Mouse (Mus musculus): Measurements from ENCODE around the gene Kcnd3. TPM values are rescaled to one million over a fixed set of nuclear protein-coding genes. Genes with fewer than 3 reads are reported as not detected.

Gene Kcnd3
- total RNA-seq, 2 experiments from 2014 or later, result 60.0 to 62.0 TPM

- Histone ChIP-seq H3K27ac (no peak overlapping the region), H3K4me3 (no peak overlapping the region)
- no peak for DNase-seq (ENCODE audit: extremely low spot score in 1 of 2, low spot score in 2 of 2)
- no peak for TF ChIP-seq CTCF (IDR thresholded peaks at IDR 0.05)
- intact Hi-C loops (cut with DNase I), result no loop called here
Observed at GRCm38 (mm10) chr3:105472564-105472963, 20.4 kb downstream of the Kcnd3 start.

- no peak overlapping the region for H3K27ac ChIP-seq
- DNase-seq (ENCODE audit: extremely low spot score in 1 of 2, low spot score in 2 of 2), result no peak
- intact Hi-C loops (cut with DNase I), result no loop called here
- no peak for TF ChIP-seq CTCF (IDR thresholded peaks at IDR 0.05)
- no peak overlapping the region for H3K4me3 ChIP-seq
Observed at GRCm38 (mm10) chr3:105476408-105476807, 24.3 kb downstream of the Kcnd3 start.

- no peak for TF ChIP-seq CTCF (IDR thresholded peaks at IDR 0.05)
- Histone ChIP-seq H3K27ac (no peak overlapping the region), H3K4me3 (no peak overlapping the region)
- intact Hi-C loops (cut with DNase I), result no loop called here
- no peak for DNase-seq (ENCODE audit: extremely low spot score in 1 of 2, low spot score in 2 of 2)
Observed at GRCm38 (mm10) chr3:105478876-105479275, 26.7 kb downstream of the Kcnd3 start.

GRCm38 (mm10) chr3:105481419-105481818 is 29.3 kb downstream of the Kcnd3 start:
- H3K4me3 ChIP-seq, result no peak overlapping the region
- TF ChIP-seq CTCF (IDR thresholded peaks at IDR 0.05), result no peak

GRCm38 (mm10) chr3:105483651-105484052 is 31.5 kb downstream of the Kcnd3 start:
- intact Hi-C loops (cut with DNase I), result no loop called here
- DNase-seq (ENCODE audit: extremely low spot score in 1 of 2, low spot score in 2 of 2), result no peak

More at GRCm38 (mm10) chr3:105481419-105481818, 29.3 kb downstream of the Kcnd3 start:
- no peak overlapping the region for H3K27ac ChIP-seq
- intact Hi-C loops (cut with DNase I), result no loop called here
- no peak for DNase-seq (ENCODE audit: extremely low spot score in 1 of 2, low spot score in 2 of 2)

GRCm38 (mm10) chr3:105487171-105487570 is 35.0 kb downstream of the Kcnd3 start:
- no peak overlapping the region for H3K4me3 ChIP-seq
- intact Hi-C loops (cut with DNase I), result no loop called here
- DNase-seq (ENCODE audit: extremely low spot score in 1 of 2, low spot score in 2 of 2), result no peak
- no peak overlapping the region for H3K27ac ChIP-seq
- no peak for TF ChIP-seq CTCF (IDR thresholded peaks at IDR 0.05)

More at GRCm38 (mm10) chr3:105483651-105484052, 31.5 kb downstream of the Kcnd3 start:
- no peak overlapping the region for H3K4me3 ChIP-seq
- no peak overlapping the region for H3K27ac ChIP-seq
- TF ChIP-seq CTCF (IDR thresholded peaks at IDR 0.05), result no peak

GRCm38 (mm10) chr3:105489607-105490006 is 37.5 kb downstream of the Kcnd3 start:
- intact Hi-C loops (cut with DNase I), result loop anchor here (1.0 to 2.0 kb wide), 2 partner anchors 37 to 71 kb away; partner anchors contain the start of gene Kcnd3
- no peak overlapping the region for H3K4me3 ChIP-seq
- TF ChIP-seq CTCF (IDR thresholded peaks at IDR 0.05), result no peak; the same call in 1 of the 2 replicates
- DNase-seq (ENCODE audit: extremely low spot score in 1 of 2, low spot score in 2 of 2), result peak; percentile 71 to 78
- H3K27ac ChIP-seq, result peak overlapping the region; percentile 79

GRCm38 (mm10) chr3:105494886-105495285 is 42.8 kb downstream of the Kcnd3 start:
- Histone ChIP-seq H3K27ac (no peak overlapping the region), H3K4me3 (no peak overlapping the region)
- no peak for DNase-seq (ENCODE audit: extremely low spot score in 1 of 2, low spot score in 2 of 2)
- TF ChIP-seq CTCF (IDR thresholded peaks at IDR 0.05), result no peak
- intact Hi-C loops (cut with DNase I), result no loop called here

GRCm38 (mm10) chr3:105496216-105496615 is 44.1 kb downstream of the Kcnd3 start:
- no peak overlapping the region for H3K27ac ChIP-seq
- TF ChIP-seq CTCF (IDR thresholded peaks at IDR 0.05), result no peak
- no peak overlapping the region for H3K4me3 ChIP-seq
- intact Hi-C loops (cut with DNase I), result no loop called here
- no peak for DNase-seq (ENCODE audit: extremely low spot score in 1 of 2, low spot score in 2 of 2)

GRCm38 (mm10) chr3:105496935-105497334 is 44.8 kb downstream of the Kcnd3 start:
- intact Hi-C loops (cut with DNase I), result no loop called here

GRCm38 (mm10) chr3:105501071-105501470 is 48.9 kb downstream of the Kcnd3 start:
- no peak for TF ChIP-seq CTCF (IDR thresholded peaks at IDR 0.05)
- no peak overlapping the region for H3K4me3 ChIP-seq
- DNase-seq (ENCODE audit: extremely low spot score in 1 of 2, low spot score in 2 of 2), result no peak
- intact Hi-C loops (cut with DNase I), result no loop called here
- H3K27ac ChIP-seq, result no peak overlapping the region

More at GRCm38 (mm10) chr3:105496935-105497334, 44.8 kb downstream of the Kcnd3 start:
- Histone ChIP-seq H3K27ac (no peak overlapping the region), H3K4me3 (no peak overlapping the region)
- no peak for DNase-seq (ENCODE audit: extremely low spot score in 1 of 2, low spot score in 2 of 2)
- no peak for TF ChIP-seq CTCF (IDR thresholded peaks at IDR 0.05)

GRCm38 (mm10) chr3:105504272-105504671 is 52.1 kb downstream of the Kcnd3 start:
- no peak for TF ChIP-seq CTCF (IDR thresholded peaks at IDR 0.05)
- Histone ChIP-seq H3K4me3 (no peak overlapping the region), H3K27ac (no peak overlapping the region)
- intact Hi-C loops (cut with DNase I), result no loop called here
- no peak for DNase-seq (ENCODE audit: extremely low spot score in 1 of 2, low spot score in 2 of 2)

- no peak overlapping the region for H3K27ac ChIP-seq
- no peak for DNase-seq (ENCODE audit: extremely low spot score in 1 of 2, low spot score in 2 of 2)
- H3K4me3 ChIP-seq, result no peak overlapping the region
- no peak for TF ChIP-seq CTCF (IDR thresholded peaks at IDR 0.05)
- intact Hi-C loops (cut with DNase I), result no loop called here
Observed at GRCm38 (mm10) chr3:105505161-105505872, 53.2 kb downstream of the Kcnd3 start.
